Mouse (Mus musculus) gastrocnemius, adult 2 months (tissue): Measurements from ENCODE around the gene Marf1. TPM values are rescaled to one million over a fixed set of nuclear protein-coding genes. Genes with fewer than 3 reads are reported as not detected.

ENCODE experiments used
- DNase-seq: peaks from one replicate; pipeline ENCODE4 v3.0.0; 2022
- H3K27ac ChIP-seq: fragments of 200-600 bp; 2 replicates; pipeline ENCODE4 v1.8.1; 2022; ENCODE audit warnings: mild to moderate bottlenecking
- H3K4me3 ChIP-seq: fragments of 200-600 bp; 2 replicates; pipeline ENCODE4 v1.8.1; 2022; ENCODE audit warnings: mild to moderate bottlenecking, moderate library complexity
- CTCF ChIP-seq: fragments of 200-600 bp; IDR thresholded peaks from 2 replicates; pipeline ENCODE4 v1.8.1; 2022; ENCODE audit warnings: antibody characterized with exemption, mild to moderate bottlenecking, moderate library complexity
- intact Hi-C: fragments of 180-260 bp; cut with DNase I; formaldehyde crosslinking; loops from one replicate; pipeline ENCODE4 v1.15.1; 2025
- total RNA-seq, 2 experiments: library from RNA; stranded (reverse); gene quantifications; 2 replicates each; pipeline ENCODE4 v1.2.3; 2021

The Marf1 gene
- total RNA-seq, 2 experiments from 2014 or later, result 20.9 to 25.6 TPM

DNA sequence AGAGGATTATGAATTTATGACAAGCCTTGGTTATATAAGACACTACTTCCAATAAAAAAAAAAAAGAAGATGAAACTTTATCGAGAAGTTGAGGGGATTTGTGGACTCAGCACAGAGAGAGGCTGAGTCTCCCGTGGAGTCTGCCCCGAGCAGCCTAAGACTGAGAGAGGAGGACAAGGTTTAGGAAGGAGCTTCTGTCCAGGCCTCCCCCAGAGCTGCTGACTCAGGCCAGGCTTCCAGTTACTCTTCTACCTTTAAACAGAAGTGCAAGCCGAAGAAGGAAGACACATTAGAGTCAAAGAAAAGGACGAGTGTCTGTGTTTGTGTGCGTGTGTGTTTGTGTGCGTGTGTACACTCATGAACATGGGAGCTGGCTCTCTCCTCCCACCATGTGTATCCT lies 32.4 kb downstream of the Marf1 start:
- H3K4me3 ChIP-seq, result no peak overlapping the region
- no peak for TF ChIP-seq CTCF
- intact Hi-C loops, result no loop called here
- H3K27ac ChIP-seq, result no peak overlapping the region
- DNase-seq, result no peak

DNA sequence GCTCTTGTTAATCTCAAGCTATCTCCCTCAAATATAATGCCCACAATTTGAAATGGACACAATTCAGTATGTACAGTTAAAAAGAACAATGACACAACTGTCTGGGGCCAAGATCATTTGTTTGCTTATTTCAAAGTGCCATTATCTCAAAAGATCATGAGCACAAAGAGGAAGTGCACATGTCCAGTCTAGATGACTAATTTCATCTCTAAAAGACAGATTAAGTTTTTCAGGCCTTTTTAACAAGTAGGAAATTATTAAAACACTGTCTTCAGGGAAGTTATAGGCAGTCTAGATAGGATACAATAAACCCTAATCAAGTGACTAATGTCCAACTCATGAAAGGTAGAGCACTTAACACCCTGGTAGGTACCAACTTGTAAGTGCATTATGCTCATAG lies 34.2 kb downstream of the Marf1 start:
- Histone ChIP-seq H3K27ac (no peak overlapping the region), H3K4me3 (no peak overlapping the region)
- no peak for DNase-seq
- intact Hi-C loops, result loop anchor here (10.0 kb wide), 1 partner anchor 224 kb away; the partner anchor contains the start of genes Mpv17l and Pdxdc1
- no peak for TF ChIP-seq CTCF

DNA sequence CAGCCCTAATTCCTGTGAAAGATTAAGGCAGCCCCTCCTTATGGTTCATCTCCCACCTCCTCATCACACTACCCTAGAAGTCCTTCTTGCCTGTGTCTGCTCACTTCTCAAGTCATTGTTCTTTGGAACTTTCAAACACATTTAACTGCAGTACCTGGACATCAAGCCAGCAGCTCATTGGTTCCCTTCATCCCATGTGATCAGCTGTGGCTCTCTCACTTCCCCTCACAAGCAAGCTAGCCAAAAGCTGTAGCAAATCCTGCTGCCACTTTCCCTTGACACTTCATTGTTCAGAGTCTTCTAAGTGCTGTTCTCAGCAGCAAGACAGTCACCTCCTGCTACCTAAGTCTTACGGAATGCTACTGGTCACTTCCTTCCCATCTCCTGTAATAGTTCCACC lies 37.9 kb downstream of the Marf1 start:
- H3K4me3 ChIP-seq, result no peak overlapping the region
- TF ChIP-seq CTCF, result no peak
- H3K27ac ChIP-seq, result no peak overlapping the region
- DNase-seq, result no peak
- intact Hi-C loops, result loop anchor here (10.0 kb wide), 1 partner anchor 220 kb away; the partner anchor contains the start of genes Mpv17l and Pdxdc1

DNA sequence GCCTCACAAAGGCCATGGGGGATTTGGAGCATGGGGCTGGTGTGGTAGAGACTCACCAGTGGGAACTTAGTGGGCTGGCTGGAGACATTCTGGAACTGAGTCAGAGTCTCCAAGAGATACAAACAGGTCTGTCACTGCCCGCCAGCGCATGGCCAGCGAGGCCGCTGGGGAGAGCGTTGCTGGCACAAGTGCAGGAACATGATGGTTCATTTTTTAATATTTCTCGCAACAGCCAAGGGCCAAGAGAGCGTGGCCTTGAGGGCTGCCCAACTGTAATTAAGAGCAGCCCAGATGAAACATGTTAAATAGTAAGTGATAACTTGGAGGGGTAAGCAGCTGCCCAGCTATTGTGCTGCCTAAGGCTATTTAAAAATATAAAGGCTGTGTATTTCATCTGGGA lies 38.4 kb downstream of the Marf1 start:
- no peak overlapping the region for H3K27ac ChIP-seq
- TF ChIP-seq CTCF, result no peak
- no peak for DNase-seq
- intact Hi-C loops, result loop anchor here (10.0 kb wide), 1 partner anchor 220 kb away; the partner anchor contains the start of genes Mpv17l and Pdxdc1
- H3K4me3 ChIP-seq, result no peak overlapping the region

DNA sequence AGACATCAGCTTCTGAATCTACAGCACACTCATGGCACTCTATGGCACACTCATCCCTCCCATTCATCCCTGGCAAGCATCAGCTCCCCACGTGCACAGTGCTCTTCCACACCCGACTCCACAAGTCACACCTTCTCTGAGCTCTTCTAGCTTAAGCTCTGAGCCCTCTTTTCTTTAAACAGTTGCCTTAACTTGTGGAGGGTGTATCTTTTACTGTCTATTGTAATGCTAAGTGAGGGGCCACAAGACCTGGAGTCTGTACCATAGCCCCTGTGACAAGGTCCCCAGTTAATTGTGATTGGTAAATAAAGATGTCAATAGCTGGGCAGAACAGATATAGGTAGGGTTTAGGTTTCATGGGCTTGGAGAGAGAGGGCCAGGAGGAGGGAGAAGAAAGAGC lies 39.2 kb downstream of the Marf1 start:
- intact Hi-C loops, result loop anchor here (10.0 kb wide), 1 partner anchor 219 kb away; the partner anchor contains the start of genes Mpv17l and Pdxdc1
- Histone ChIP-seq H3K27ac (no peak overlapping the region), H3K4me3 (no peak overlapping the region)
- no peak for TF ChIP-seq CTCF
- no peak for DNase-seq

DNA sequence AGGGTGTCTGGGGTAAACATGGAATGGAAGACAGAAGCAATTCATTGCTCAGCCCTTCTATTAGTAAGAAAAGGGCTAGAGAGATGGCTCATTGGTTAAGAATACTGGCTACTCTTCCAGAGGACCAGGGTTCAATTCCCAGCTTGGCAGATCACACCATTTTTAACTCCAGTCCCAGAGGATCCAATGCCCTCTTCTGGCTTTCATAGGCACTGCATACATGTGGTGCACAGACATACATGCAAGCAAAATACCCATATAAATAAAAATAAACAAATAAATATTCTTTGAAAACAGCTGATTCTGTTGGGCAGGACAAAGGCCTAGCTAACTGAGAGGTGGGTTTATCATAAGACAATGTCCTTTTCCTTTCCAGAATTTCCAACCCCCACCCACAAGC lies 40.6 kb downstream of the Marf1 start:
- H3K27ac ChIP-seq, result no peak overlapping the region
- TF ChIP-seq CTCF, result peak; percentile 28; the same call in 1 of the 2 replicates
- intact Hi-C loops, result loop anchor here (10.0 kb wide), 1 partner anchor 218 kb away; the partner anchor contains the start of genes Mpv17l and Pdxdc1
- no peak for DNase-seq
- H3K4me3 ChIP-seq, result no peak overlapping the region

DNA sequence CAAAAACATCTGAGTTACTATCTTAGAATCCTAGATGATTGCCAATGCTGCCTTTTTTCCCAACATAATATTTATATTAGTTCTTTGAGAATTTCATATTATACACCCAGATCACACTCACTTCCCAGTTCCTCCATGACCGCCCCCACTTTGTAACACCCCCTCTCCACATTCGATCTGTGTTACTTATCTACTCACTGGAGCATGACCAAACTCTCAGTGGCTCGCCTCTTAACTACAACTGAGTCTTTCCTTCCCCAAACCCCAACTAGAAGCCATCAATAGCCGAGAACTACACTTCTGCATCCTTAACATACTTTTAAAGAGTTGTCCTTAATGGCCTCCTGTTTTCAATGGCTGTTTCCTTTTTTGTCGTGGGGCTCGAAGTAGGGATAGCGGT lies 41.6 kb downstream of the Marf1 start:
- no peak for TF ChIP-seq CTCF
- Histone ChIP-seq H3K4me3 (no peak overlapping the region), H3K27ac (no peak overlapping the region)
- intact Hi-C loops, result loop anchor here (10.0 kb wide), 1 partner anchor 217 kb away; the partner anchor contains the start of genes Mpv17l and Pdxdc1
- no peak for DNase-seq

DNA sequence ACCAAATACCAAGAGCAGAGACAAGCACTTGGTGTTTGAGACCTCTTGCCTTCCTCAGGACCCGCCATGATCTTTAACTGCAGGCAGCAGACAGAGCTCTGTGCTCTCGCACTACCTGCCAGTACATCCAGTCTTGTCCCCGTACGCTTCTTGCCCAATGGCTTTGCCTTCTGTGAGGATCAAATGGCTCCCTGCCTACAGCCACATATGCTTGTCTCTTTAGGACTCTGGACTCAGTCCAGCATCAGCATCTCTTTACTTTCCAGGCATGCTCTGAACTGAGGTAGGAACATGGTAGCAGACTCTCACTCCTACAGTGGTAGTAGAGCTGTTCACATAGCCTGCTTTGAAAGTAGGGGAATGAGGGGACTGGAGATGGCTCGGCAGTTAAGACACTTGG lies 42.2 kb downstream of the Marf1 start:
- H3K4me3 ChIP-seq, result no peak overlapping the region
- no peak for TF ChIP-seq CTCF
- DNase-seq, result no peak
- intact Hi-C loops, result loop anchor here (10.0 kb wide), 1 partner anchor 216 kb away; the partner anchor contains the start of genes Mpv17l and Pdxdc1
- H3K27ac ChIP-seq, result no peak overlapping the region

DNA sequence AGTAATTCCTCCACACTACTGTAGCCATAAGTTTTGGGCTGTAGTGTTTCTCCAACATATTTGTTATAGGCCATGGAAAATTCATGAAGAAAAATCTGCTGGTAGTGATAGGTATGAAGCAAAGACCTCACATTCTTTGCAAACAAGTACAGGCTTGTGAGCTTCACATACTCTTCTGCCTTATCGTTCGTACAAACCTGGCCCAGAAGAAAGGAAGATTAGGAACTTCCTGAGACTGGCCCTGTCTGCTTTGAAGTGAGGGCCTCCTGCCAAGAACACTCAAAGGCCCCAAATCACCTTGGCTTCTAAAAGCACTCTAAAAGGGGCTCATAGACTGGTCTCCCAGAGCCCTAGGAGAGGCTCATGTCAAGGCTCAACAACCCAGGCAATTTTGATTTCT lies 45.9 kb downstream of the Marf1 start:
- Histone ChIP-seq H3K27ac (no peak overlapping the region), H3K4me3 (no peak overlapping the region)
- intact Hi-C loops, result no loop called here
- TF ChIP-seq CTCF, result no peak
- no peak for DNase-seq

DNA sequence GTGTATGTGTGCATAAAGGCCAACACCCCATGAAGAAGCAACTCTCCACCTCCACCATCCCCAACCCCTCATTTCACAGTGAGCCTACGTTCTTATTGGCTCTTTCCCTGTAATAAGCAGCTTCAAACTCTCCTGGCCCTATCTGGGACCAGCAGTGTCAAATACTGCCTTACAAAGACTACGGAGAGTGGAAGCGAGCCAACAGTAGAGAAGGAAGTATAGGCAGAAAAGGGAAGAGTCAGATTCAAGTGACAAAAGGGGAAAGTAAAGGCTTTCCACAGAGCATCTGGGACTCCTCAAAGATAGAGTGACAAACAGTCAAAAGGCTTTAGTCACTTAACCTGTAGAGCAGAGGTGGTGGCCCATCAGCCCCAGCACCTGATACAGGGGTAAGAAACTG lies 50.4 kb downstream of the Marf1 start:
- Histone ChIP-seq H3K4me3 (no peak overlapping the region), H3K27ac (no peak overlapping the region)
- TF ChIP-seq CTCF, result no peak
- intact Hi-C loops, result no loop called here
- DNase-seq, result no peak

DNA sequence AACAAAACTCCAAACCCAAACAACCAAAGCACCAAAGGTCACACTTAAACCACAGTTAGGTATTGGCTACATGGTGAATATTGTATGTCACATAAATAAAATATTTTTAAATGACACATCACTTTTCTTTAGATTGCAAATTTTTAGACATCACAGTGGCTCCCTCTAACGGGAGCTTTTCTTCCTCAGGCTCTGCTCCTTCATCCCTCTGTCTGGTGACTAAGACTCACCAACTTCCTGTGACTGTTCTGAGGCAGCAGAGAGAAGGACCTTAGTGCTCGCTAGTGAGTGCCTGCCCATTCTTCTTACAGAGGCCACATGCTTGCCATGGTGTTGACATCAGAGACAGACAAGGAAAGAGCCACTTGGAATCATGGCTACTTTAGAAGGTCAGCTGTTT lies 51.0 kb downstream of the Marf1 start:
- TF ChIP-seq CTCF, result no peak
- Histone ChIP-seq H3K27ac (no peak overlapping the region), H3K4me3 (no peak overlapping the region)
- no peak for DNase-seq
- intact Hi-C loops, result no loop called here

DNA sequence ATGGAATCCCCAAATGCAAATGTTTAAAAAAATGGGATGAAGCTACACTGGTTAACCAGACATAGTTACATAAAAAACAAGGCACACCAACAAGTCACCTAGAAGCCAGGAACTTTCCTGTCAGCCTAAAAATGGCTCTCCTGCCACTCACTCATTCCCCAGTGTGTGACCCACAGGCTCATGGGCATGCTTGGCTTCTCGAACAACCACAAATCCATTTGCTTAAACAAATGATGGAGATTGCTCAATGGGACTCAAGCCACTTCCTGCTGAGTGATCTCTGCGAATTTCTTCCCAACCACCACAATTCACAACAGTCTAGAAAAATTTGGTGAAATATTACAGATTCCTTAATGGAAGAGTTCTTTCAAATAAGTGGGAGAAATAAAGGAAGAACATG lies 52.2 kb downstream of the Marf1 start:
- TF ChIP-seq CTCF, result no peak
- DNase-seq, result no peak
- Histone ChIP-seq H3K4me3 (no peak overlapping the region), H3K27ac (no peak overlapping the region)
- intact Hi-C loops, result no loop called here

DNA sequence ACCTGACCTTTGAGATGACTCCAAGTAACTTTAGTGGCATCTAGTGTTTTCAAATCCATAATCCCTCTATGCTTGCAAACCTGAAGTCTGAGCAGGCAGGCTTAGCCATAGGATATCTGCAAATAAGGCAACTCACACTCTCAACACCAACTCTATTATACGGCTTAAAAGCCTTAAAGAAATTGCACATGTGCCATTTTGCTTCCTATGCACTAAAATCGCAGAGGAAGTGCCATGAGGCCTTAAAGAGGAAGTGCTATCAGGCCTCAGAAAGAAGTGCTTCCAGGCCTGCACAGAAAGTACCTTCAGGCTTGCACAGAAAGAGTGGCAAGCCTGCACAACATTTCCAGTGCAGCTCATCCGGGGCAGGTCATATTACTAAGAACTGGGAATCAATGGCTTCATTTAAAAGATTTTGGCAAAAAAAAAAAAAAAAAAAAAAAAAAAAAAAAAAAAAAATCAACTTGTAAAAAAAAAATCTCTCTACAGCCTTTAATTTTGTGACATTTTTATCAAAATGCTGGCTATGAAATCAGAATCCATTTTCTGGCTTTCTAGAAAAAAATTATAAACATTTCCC lies 53.4 kb downstream of the Marf1 start:
- H3K4me3 ChIP-seq, result no peak overlapping the region
- H3K27ac ChIP-seq, result no peak overlapping the region
- intact Hi-C loops, result no loop called here
- no peak for DNase-seq
- TF ChIP-seq CTCF, result no peak

DNA sequence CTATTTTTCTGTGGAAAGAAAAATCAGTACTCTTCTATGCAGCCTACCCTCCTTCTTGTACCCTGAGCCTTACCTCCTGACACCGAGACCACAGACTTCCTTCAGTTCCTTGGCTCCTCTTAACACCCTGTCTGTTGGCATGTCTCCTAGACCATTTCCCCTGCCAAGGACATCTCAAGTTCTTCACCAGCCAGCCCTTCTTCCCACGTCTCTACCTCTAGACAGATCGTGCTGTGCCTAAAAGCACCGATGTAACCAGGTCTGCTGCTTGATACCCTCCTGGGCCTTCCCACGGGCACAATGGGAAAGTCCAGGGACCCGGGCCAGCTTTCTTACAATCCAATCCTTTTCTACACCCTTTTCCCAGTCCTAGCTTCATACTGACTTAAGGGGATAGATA lies 57.3 kb downstream of the Marf1 start:
- TF ChIP-seq CTCF, result no peak
- Histone ChIP-seq H3K27ac (no peak overlapping the region), H3K4me3 (no peak overlapping the region)
- intact Hi-C loops, result no loop called here
- DNase-seq, result peak; percentile 30
